Mouse (Mus musculus): ENCODE measurements around the gene Zfp652. TPM values are rescaled to one million over a fixed set of nuclear protein-coding genes. Genes with fewer than 3 reads are reported as not detected.

Gene Zfp652
- total and polyA plus RNA-seq, 3 experiments = 3.0 to 9.8 (median 6.2) TPM

DNA sequence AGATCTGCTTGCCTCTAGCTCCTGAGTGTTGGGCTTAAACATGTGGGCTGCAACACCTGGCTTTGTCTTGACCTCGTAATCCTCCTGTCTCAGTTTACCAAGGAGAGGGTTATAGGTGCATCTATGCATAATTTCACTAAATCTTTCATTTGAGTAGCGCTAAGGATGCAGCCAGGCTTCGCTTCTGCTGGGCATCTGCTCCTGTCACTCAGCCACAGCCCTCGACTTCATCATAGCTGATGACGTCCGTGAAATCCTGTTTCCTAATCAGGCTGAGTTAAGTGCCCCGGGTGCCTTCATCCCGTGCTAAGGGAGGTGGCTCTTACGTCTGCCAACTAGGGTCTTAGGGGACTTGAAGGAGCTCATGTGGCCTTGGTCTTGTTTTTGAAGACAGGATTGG, 71.5 kb downstream of the Zfp652 start:
- Histone ChIP-seq H3K9me3 (replicated peaks; ENCODE audit: low read length) (peaks cover 2% of the 10 kb centered on the region), H3K4me2 (ENCODE audit: insufficient read depth, low read depth, poor library complexity, severe bottlenecking) (no peak overlapping the region), H3K4me1 (ENCODE audit: control insufficient read depth in 1 of 2, insufficient read depth in 2 of 2) (no peaks in the 10 kb centered on the region), H3K36me3 (replicated peaks in 1 of 2; ENCODE audit: control insufficient read depth in 1 of 2, insufficient read depth in 1 of 2, low read length in 1 of 2) (no peaks in the 10 kb centered on the region), H3K27ac (ENCODE audit: insufficient read depth, low read depth) (no peak overlapping the region), H3K27me3 (replicated peaks) (no peaks in the 10 kb centered on the region), H3K4me3 (replicated peaks in 1 of 3; ENCODE audit: low read depth in 2 of 3, low read length in 2 of 3, poor library complexity in 1 of 3) (no peak overlapping the region), H3K9ac (ENCODE audit: insufficient read depth, low read depth) (no peak overlapping the region), H3K79me2 (replicated peaks; ENCODE audit: control insufficient read depth, extremely low read depth, insufficient read depth, poor library complexity, severe bottlenecking) (no peaks in the 10 kb centered on the region)
- no peak for DNase-seq (ENCODE audit: extremely low read depth)
- no peak for TF ChIP-seq UBTF (IDR thresholded peaks at IDR 0.05; ENCODE audit: low read depth, low read length)
- TF ChIP-seq ELF1 (IDR thresholded peaks at IDR 0.05; ENCODE audit: low read depth, low read length) = no peak
- TF ChIP-seq SMC3 (IDR thresholded peaks at IDR 0.05; ENCODE audit: low read depth, low read length) = no peak
- no peak for TF ChIP-seq HCFC1 (IDR thresholded peaks at IDR 0.05; ENCODE audit: low read depth, low read length)
- no peak for TF ChIP-seq EP300 (IDR thresholded peaks at IDR 0.05; ENCODE audit: low read length)
- TF ChIP-seq USF1 (IDR thresholded peaks at IDR 0.05; ENCODE audit: low read depth, low read length) = no peak
- TF ChIP-seq POLR2A (IDR thresholded peaks at IDR 0.05; ENCODE audit: low read depth, low read length) = no peak
- no peak for TF ChIP-seq JUN (IDR thresholded peaks at IDR 0.05; ENCODE audit: insufficient read depth, low read depth, low read length)
- no peak for TF ChIP-seq MAZ (IDR thresholded peaks at IDR 0.05; ENCODE audit: low read depth, low read length)
- TF ChIP-seq SIN3A (IDR thresholded peaks at IDR 0.05; ENCODE audit: low read length) = no peak
- no peak for TF ChIP-seq USF2 (conservative IDR thresholded peaks at IDR 0.05; ENCODE audit: low read depth, low read length)
- no peak for TF ChIP-seq TBP (conservative IDR thresholded peaks at IDR 0.05; ENCODE audit: low read depth, low read length)
- no peak for TF ChIP-seq MAFK (IDR thresholded peaks at IDR 0.05; ENCODE audit: insufficient replicate concordance, low read length)
- dilution Hi-C loops (cut with MboI; ENCODE audit: extremely low pct_ligation_motif_present, extremely low pct_unique_long_range_greater_than_20kb, low sequenced_read_pairs) (no loop called here), in situ Hi-C loops (cut with MboI; ENCODE audit: low pct_ligation_motif_present, low pct_unique_long_range_greater_than_20kb, low sequenced_read_pairs) (loop anchor here (5.0 kb wide), 1 partner anchor 33 kb away; no protein-coding TSS in a partner anchor)

DNA sequence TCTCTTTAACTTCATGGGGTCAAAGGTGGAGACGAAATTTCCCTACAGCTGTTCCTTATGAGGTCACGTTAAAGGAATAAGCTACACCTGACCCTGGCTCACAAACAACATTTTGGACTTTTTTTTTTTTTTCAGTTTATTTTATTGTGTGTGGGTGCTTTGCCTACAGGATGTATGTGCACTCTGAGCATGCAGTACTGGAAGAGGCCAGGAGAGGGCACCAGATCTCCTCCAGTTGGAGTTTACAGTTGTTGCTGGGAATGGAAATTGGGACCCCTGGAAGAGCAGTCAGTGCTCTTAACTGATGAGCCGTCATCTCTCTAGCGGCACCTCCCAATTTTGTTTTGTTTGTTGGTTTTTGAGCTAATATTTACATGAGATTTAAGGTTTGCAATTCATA, 73.2 kb downstream of the Zfp652 start:
- Histone ChIP-seq H3K4me1 (ENCODE audit: control insufficient read depth in 1 of 2, insufficient read depth in 2 of 2) (no peaks in the 10 kb centered on the region), H3K9me3 (replicated peaks; ENCODE audit: low read length) (peaks cover 2% of the 10 kb centered on the region), H3K4me2 (ENCODE audit: insufficient read depth, low read depth, poor library complexity, severe bottlenecking) (no peak overlapping the region), H3K9ac (ENCODE audit: insufficient read depth, low read depth) (no peak overlapping the region), H3K27ac (ENCODE audit: insufficient read depth, low read depth) (no peak overlapping the region), H3K79me2 (replicated peaks; ENCODE audit: control insufficient read depth, extremely low read depth, insufficient read depth, poor library complexity, severe bottlenecking) (no peaks in the 10 kb centered on the region), H3K4me3 (replicated peaks in 1 of 3; ENCODE audit: low read depth in 2 of 3, low read length in 2 of 3, poor library complexity in 1 of 3) (no peak overlapping the region), H3K36me3 (replicated peaks in 1 of 2; ENCODE audit: control insufficient read depth in 1 of 2, insufficient read depth in 1 of 2, low read length in 1 of 2) (no peaks in the 10 kb centered on the region), H3K27me3 (replicated peaks) (no peaks in the 10 kb centered on the region)
- no peak for TF ChIP-seq UBTF (IDR thresholded peaks at IDR 0.05; ENCODE audit: low read depth, low read length)
- TF ChIP-seq RAD21 (IDR thresholded peaks at IDR 0.05; ENCODE audit: low read depth, low read length) = peak; percentile 48
- peak; percentile 58 to 64 for TF ChIP-seq CTCF (conservative IDR thresholded peaks at IDR 0.05 in 1 of 2, IDR thresholded peaks at IDR 0.05 in 1 of 2; ENCODE audit: low read depth in 2 of 2, low read length in 2 of 2)
- peak; percentile 24 for TF ChIP-seq SMC3 (IDR thresholded peaks at IDR 0.05; ENCODE audit: low read depth, low read length)
- peak; percentile 26 for DNase-seq (ENCODE audit: extremely low read depth)
- in situ Hi-C loops (cut with MboI; ENCODE audit: low pct_ligation_motif_present, low pct_unique_long_range_greater_than_20kb, low sequenced_read_pairs) (no loop called here), dilution Hi-C loops (cut with MboI; ENCODE audit: extremely low pct_ligation_motif_present, extremely low pct_unique_long_range_greater_than_20kb, low sequenced_read_pairs) (no loop called here)

DNA sequence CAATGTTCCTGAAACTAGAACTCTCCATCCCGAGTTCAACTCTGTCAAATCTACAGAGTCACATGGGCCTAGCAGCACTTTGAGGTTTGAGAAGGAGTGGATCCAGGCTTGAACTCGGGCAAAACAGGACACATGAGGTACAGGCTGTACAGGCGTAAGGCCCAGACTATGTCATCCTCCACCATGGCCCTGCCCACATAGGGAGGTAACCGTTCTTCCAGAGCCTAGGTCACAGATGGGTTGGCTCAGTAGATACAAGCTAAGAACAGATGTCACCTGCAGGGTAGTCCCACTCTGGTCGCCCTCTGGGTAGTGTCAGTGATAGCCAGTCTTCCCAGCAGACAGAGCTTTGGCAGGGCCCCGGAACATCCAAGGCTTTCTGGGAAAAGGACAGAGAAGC, 74.0 kb downstream of the Zfp652 start:
- H3K9ac ChIP-seq (ENCODE audit: insufficient read depth, low read depth) = no peak overlapping the region
- H3K9me3 ChIP-seq (replicated peaks; ENCODE audit: low read length) = peaks cover 2% of the 10 kb centered on the region
- TF ChIP-seq EP300 (IDR thresholded peaks at IDR 0.05; ENCODE audit: low read length) = no peak
- TF ChIP-seq RAD21 (IDR thresholded peaks at IDR 0.05; ENCODE audit: low read depth, low read length) = no peak
- TF ChIP-seq MEF2A (IDR thresholded peaks at IDR 0.05; ENCODE audit: borderline replicate concordance, low read depth, low read length) = no peak
- no peak for TF ChIP-seq MAFK (IDR thresholded peaks at IDR 0.05; ENCODE audit: insufficient replicate concordance, low read length)
- no peak for TF ChIP-seq SMC3 (IDR thresholded peaks at IDR 0.05; ENCODE audit: low read depth, low read length)
- no peak for TF ChIP-seq MAZ (IDR thresholded peaks at IDR 0.05; ENCODE audit: low read depth, low read length)
- TF ChIP-seq NRF1 (IDR thresholded peaks at IDR 0.05; ENCODE audit: low read depth, low read length) = no peak
- no peak for TF ChIP-seq ZNF384 (IDR thresholded peaks at IDR 0.05; ENCODE audit: low read depth, low read length)
- no peak for TF ChIP-seq ELF1 (IDR thresholded peaks at IDR 0.05; ENCODE audit: low read depth, low read length)
- TF ChIP-seq MYC (IDR thresholded peaks at IDR 0.05; ENCODE audit: low read depth, low read length) = no peak
- TF ChIP-seq CHD1 (IDR thresholded peaks at IDR 0.05; ENCODE audit: low read depth, low read length) = no peak
- no peak for TF ChIP-seq IRF4 (IDR thresholded peaks at IDR 0.05; ENCODE audit: low read depth, low read length)
- no peak for TF ChIP-seq MAX (IDR thresholded peaks at IDR 0.05; ENCODE audit: low read length)
- no peak for TF ChIP-seq JUND (conservative IDR thresholded peaks at IDR 0.05; ENCODE audit: low read depth, low read length)
- H3K4me3 ChIP-seq (replicated peaks in 1 of 3; ENCODE audit: low read depth in 2 of 3, low read length in 2 of 3, poor library complexity in 1 of 3) = no peak overlapping the region
- dilution Hi-C loops (cut with MboI; ENCODE audit: extremely low pct_ligation_motif_present, extremely low pct_unique_long_range_greater_than_20kb, low sequenced_read_pairs) = no loop called here
- no peaks in the 10 kb centered on the region for H3K36me3 ChIP-seq (replicated peaks in 1 of 2; ENCODE audit: control insufficient read depth in 1 of 2, insufficient read depth in 1 of 2, low read length in 1 of 2)
- H3K27ac ChIP-seq (ENCODE audit: insufficient read depth, low read depth) = no peak overlapping the region
- in situ Hi-C loops (cut with MboI; ENCODE audit: low pct_ligation_motif_present, low pct_unique_long_range_greater_than_20kb, low sequenced_read_pairs) = no loop called here
- no peaks in the 10 kb centered on the region for H3K79me2 ChIP-seq (replicated peaks; ENCODE audit: control insufficient read depth, extremely low read depth, insufficient read depth, poor library complexity, severe bottlenecking)
- no peak overlapping the region for H3K4me2 ChIP-seq (ENCODE audit: insufficient read depth, low read depth, poor library complexity, severe bottlenecking)
- H3K4me1 ChIP-seq (ENCODE audit: control insufficient read depth in 1 of 2, insufficient read depth in 2 of 2) = no peaks in the 10 kb centered on the region
- H3K27me3 ChIP-seq (replicated peaks) = no peaks in the 10 kb centered on the region
- no peak for DNase-seq (ENCODE audit: extremely low read depth)

Data from CH12.LX (cell line).